Mouse (Mus musculus): Measurements from ENCODE around the gene Pccb.

DNA sequence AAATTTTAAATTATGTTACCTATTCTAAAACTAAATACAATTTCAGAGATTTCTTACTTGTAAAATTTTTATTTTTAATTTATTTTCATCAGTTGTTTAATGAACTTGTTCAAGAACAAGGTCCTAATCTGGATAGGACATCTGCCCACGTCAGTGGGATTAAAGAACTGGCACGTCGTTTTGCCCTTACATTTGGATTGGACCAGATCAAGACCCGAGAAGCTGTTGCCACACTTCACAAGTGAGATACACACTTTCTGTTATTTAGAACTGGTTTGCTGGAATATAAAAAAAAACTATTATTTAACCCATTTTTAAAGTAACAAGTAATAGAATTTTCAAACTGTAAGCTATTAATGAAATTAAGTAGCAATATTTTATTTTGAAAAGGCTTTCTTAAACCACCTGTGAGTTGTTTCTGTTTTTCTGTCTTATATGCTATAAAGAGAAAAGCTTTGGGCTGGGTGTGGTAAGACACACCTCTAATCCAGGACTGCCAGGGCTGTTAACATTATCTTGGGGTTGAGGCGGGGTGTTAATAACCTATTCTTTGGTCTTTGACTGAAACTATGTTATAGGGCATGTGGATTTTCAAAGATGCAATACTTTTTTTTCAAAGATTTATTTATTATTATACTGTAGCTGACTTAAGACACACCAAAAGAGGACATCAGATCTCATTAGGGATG is 89.9 kb downstream of the Pccb start:
- TF ChIP-seq CTCF (IDR thresholded peaks at IDR 0.05; ENCODE audit: insufficient read depth, low read depth, low read length), result no peak
- no peak for TF ChIP-seq POLR2A (IDR thresholded peaks at IDR 0.05; ENCODE audit: insufficient read depth, low read depth, low read length)

Data from olfactory bulb, adult 2 months (tissue).